Mouse (Mus musculus) ES-E14 (cell line): ENCODE measurements around the gene Gal3st2. TPM values are rescaled to one million over a fixed set of nuclear protein-coding genes. Genes with fewer than 3 reads are reported as not detected.

ENCODE experiments used
- DNase-seq: peaks from one replicate; pipeline ENCODE4 v3.0.0-alpha.2; 2013; ENCODE audit warnings: low read depth, low spot score
- H3K27ac ChIP-seq: 2 replicates; pipeline ENCODE4 v1.5.1; 2012; ENCODE audit warnings: low read depth, mild to moderate bottlenecking, low read length, moderate library complexity, mixed read lengths; ENCODE audit not compliant: poor library complexity, insufficient read depth, severe bottlenecking
- H3K36me3 ChIP-seq: 2 replicates; pipeline ENCODE4 v1.6.1; 2012; ENCODE audit warnings: mild to moderate bottlenecking, low read length, moderate library complexity, mixed read lengths; ENCODE audit not compliant: control insufficient read depth, poor library complexity, insufficient read depth, severe bottlenecking
- H3K4me1 ChIP-seq, 2 experiments: fragments of 150-350 bp in 1 of 2; sonication (generic) in 1 of 2; 2 replicates each; pipeline ENCODE4 v1.6.1; 2012; ENCODE audit warnings: low read length in 2 of 2, mild to moderate bottlenecking in 1 of 2, mixed read lengths in 1 of 2; ENCODE audit not compliant: control insufficient read depth in 2 of 2, insufficient read depth in 2 of 2, poor library complexity in 1 of 2
- H3K4me3 ChIP-seq, 2 experiments: fragments of 150-350 bp in 1 of 2; sonication (generic) in 1 of 2; 2 replicates each; pipeline ENCODE4 v1.5.1; 2012; ENCODE audit warnings: low read length in 2 of 2, low read depth in 1 of 2, mild to moderate bottlenecking in 1 of 2, mixed read lengths in 1 of 2; ENCODE audit not compliant: insufficient read depth in 1 of 2, poor library complexity in 1 of 2, severe bottlenecking in 1 of 2
- H3K9ac ChIP-seq: 2 replicates; pipeline ENCODE4 v1.6.1; 2012; ENCODE audit warnings: low read depth, mild to moderate bottlenecking, low read length, mixed read lengths; ENCODE audit not compliant: poor library complexity, insufficient read depth, severe bottlenecking
- H3K9me3 ChIP-seq: fragments of 150-350 bp; sonication (generic); 2 replicates; pipeline ENCODE4 v1.6.1; 2012; ENCODE audit warnings: low read depth, mild to moderate bottlenecking, low read length; ENCODE audit not compliant: control insufficient read depth, insufficient read depth
- CHD2 ChIP-seq: IDR thresholded peaks from 2 replicates; pipeline ENCODE4 v1.6.1; 2014; ENCODE audit warnings: mild to moderate bottlenecking, low read depth, low read length, inconsistent platforms
- HCFC1 ChIP-seq: IDR thresholded peaks from 2 replicates; pipeline ENCODE4 v1.6.1; 2012; ENCODE audit warnings: low read length, inconsistent platforms, borderline replicate concordance; ENCODE audit not compliant: insufficient read depth
- MAFK ChIP-seq: IDR thresholded peaks from 2 replicates; pipeline ENCODE4 v1.6.1; 2014; ENCODE audit warnings: mild to moderate bottlenecking, low read depth, low read length, inconsistent platforms; ENCODE audit not compliant: insufficient read depth
- ZC3H11A ChIP-seq: IDR thresholded peaks from 2 replicates; pipeline ENCODE4 v1.6.1; 2012; ENCODE audit warnings: low read depth, mild to moderate bottlenecking, inconsistent platforms, low read length, borderline replicate concordance
- ZNF384 ChIP-seq: IDR thresholded peaks from 2 replicates; pipeline ENCODE4 v1.6.1; 2012; ENCODE audit warnings: low read depth, low read length, inconsistent platforms
- in situ Hi-C, 2 experiments: fragments of 600-800 bp; cut with MboI; formaldehyde crosslinking; loops; one replicate each; pipeline ENCODE4 v1.15.1; 2025; ENCODE audit warnings: low sequenced_read_pairs in 2 of 2, inconsistent platforms in 1 of 2; ENCODE audit not compliant: unreplicated experiment in 2 of 2
- total RNA-seq: library from RNA; depleted of rRNA; stranded (reverse); fragments of 300-350 nt; gene quantifications from 2 replicates; pipeline ENCODE4 v1.2.3, GENCODE M21; 2012

Gene Gal3st2
- total RNA-seq, 1 experiment, result not detected

GRCm38 (mm10) chr1:93823796-93824495, 37.2 kb upstream of the Gal3st2 start:
- H3K4me1 ChIP-seq, result peaks cover 0 to 6% of the 10 kb centered on the region in 2 experiments; a peak in 2 of 4 replicates
- H3K27ac ChIP-seq, result no peak overlapping the region
- no peak overlapping the region for H3K9ac ChIP-seq
- in situ Hi-C loops, result no loop called here
- TF ChIP-seq ZC3H11A (no peak), CHD2 (no peak), MAFK (no peak), ZNF384 (no peak), HCFC1 (no peak)
- no peak overlapping the region for H3K4me3 ChIP-seq
- no peak for DNase-seq
- peaks cover 15% of the 10 kb centered on the region for H3K36me3 ChIP-seq
- no peaks in the 10 kb centered on the region for H3K9me3 ChIP-seq

- TF ChIP-seq HCFC1, result no peak
- no peak for TF ChIP-seq MAFK
- no peak for TF ChIP-seq ZC3H11A
- H3K27ac ChIP-seq, result peak within 1 kb of the TSS; percentile 72
- in situ Hi-C loops, result no loop called here
Observed at GRCm38 (mm10) chr1:93824609-93825008, 36.5 kb upstream of the Gal3st2 start, which contains the start of gene D2hgdh. D2hgdh (plus strand) TSS chr1:93824909.

GRCm38 (mm10) chr1:93825105-93825674, 35.9 kb upstream of the Gal3st2 start:
- no peaks in the 10 kb centered on the region for H3K9me3 ChIP-seq
- TF ChIP-seq HCFC1 (peak; percentile 18; the same call in 1 of the 2 replicates), ZNF384 (0 out of 2 replicates have a peak, but pooled peaks have one; percentile 15), MAFK (no peak)
- H3K4me3 ChIP-seq, result peak overlapping the region; percentile 74 to 75
- peaks cover 8% of the 10 kb centered on the region for H3K36me3 ChIP-seq
- H3K9ac ChIP-seq, result peak overlapping the region; percentile 77
- in situ Hi-C loops, result no loop called here
- peak; percentile 86 for DNase-seq
- peaks cover 0 to 6% of the 10 kb centered on the region in 2 experiments; a peak in 2 of 4 replicates for H3K4me1 ChIP-seq
- H3K27ac ChIP-seq, result peak overlapping the region; percentile 72

More at GRCm38 (mm10) chr1:93824609-93825008, 36.5 kb upstream of the Gal3st2 start, which contains the start of gene D2hgdh:
- DNase-seq, result no peak
- Histone ChIP-seq H3K9me3 (no peaks in the 10 kb centered on the region), H3K36me3 (peaks cover 8% of the 10 kb centered on the region), H3K4me1 (peaks cover 0 to 6% of the 10 kb centered on the region in 2 experiments; a peak in 2 of 4 replicates), H3K4me3 (peak within 1 kb of the TSS; percentile 74 to 75), H3K9ac (peak within 1 kb of the TSS; percentile 77)

- Histone ChIP-seq H3K4me3 (peak overlapping the region; percentile 74 to 75), H3K9ac (peak overlapping the region; percentile 77; the same call in 1 of the 2 replicates), H3K27ac (no peak overlapping the region), H3K4me1 (peaks cover 0 to 6% of the 10 kb centered on the region in 2 experiments; a peak in 2 of 4 replicates), H3K9me3 (no peaks in the 10 kb centered on the region), H3K36me3 (peaks cover 5% of the 10 kb centered on the region)
- in situ Hi-C loops, result no loop called here
- TF ChIP-seq ZNF384, result no peak
- peak; percentile 96 for TF ChIP-seq CHD2
- TF ChIP-seq MAFK, result no peak
- TF ChIP-seq HCFC1, result no peak
- TF ChIP-seq ZC3H11A, result no peak
- no peak for DNase-seq
Observed at GRCm38 (mm10) chr1:93825771-93826539, 35.2 kb upstream of the Gal3st2 start.
